Mouse (Mus musculus) heart, postnatal 4 days (tissue): ENCODE data around the gene Arhgap11a. TPM values are rescaled to one million over a fixed set of nuclear protein-coding genes. Genes with fewer than 3 reads are reported as not detected.
A peak's percentile ranks its signal among the peaks of the same experiment; 100 is the strongest.

ENCODE experiments used
- DNase-seq: peaks from one replicate; pipeline ENCODE4 v3.0.0; 2021
- total RNA-seq, 2 experiments: library from RNA; stranded (reverse); gene quantifications; 2 replicates each; pipeline ENCODE4 v1.2.3; 2021

Arhgap11a gene
- total RNA-seq, 2 experiments from 2014 or later: 40.9 to 44.8 TPM

GRCm38 (mm10) chr2:113817681-113818606 lies 30.5 kb downstream of the Arhgap11a start:
- DNase-seq: no peak

DNA sequence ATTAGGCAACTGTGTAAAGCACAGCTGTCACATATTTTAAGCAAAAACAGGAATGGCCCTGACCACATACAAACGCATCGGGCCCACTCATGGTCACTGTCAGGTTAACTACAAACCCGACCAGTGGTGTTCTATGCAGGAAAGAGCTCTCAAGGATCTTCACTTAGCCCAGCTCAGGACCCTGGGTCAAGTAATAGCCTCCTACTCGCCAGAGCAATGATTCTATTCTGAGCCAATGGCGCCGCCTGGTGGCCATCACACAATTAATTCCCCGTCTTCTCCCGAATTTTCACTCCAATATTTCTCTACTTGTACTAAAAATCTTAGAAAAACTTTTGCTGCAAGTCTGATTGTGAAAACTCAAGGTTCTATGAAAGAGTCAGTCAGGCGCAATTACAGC lies 40.8 kb downstream of the Arhgap11a start:
- peak; percentile 79 for DNase-seq

DNA sequence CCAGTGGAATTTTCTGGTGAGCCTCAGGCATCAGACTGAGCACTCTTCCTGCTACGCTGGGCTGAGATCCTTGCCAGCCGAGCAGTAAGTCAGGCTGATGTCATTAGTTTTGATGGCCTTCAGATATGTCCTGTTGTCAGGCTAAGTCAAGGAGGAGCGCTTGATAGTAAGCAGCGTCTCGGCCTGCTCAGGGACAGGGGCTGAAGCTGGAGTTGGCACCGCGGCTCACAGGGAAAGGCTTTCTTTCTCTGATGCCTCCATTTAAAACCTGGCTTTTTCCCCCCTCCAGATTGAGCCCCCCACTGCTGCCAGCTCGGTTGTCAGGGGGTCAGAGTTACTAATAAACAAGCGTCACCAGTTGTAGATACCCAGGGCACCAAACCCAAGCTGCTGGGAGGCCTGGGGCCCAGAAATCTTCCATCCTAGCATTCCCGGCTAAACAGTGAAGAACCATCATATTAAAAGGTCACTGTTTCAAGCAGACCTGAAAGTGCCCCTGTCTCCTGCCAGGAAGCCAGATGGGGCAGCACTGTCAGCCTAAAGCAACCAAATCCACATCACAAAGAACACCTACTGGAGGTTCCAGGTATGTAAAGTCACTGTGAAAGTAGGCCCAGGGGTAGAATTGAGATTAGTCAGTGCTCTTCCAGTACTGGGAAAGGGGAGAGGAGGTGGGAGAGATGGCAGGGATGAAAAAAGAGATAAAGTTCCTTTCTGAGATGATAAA lies 41.4 kb downstream of the Arhgap11a start:
- no peak for DNase-seq

GRCm38 (mm10) chr2:113805765-113806164 lies 42.7 kb downstream of the Arhgap11a start:
- no peak for DNase-seq

GRCm38 (mm10) chr2:113803753-113804152 lies 44.7 kb downstream of the Arhgap11a start:
- no peak for DNase-seq

GRCm38 (mm10) chr2:113800846-113801245 lies 47.6 kb downstream of the Arhgap11a start:
- DNase-seq: no peak

DNA sequence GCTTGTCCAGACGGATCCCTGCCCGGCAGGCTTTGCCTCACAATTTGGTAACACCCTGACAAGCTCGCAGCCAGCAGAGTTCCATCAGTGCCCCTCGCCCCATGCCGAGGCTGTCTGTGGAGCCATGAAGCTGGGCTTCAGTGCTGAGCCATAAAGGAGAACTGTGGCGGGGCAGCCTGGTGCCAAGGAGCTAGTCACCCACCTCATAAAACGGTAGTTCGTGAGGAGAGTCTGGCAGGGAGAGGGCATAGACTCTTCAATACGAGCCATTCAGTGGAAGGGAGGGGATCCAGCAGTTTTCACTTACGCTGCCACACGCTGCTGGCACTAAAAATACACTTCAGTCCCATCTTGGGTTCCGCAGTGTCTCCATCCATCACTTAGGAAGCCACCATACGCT lies 49.9 kb downstream of the Arhgap11a start:
- no peak for DNase-seq

GRCm38 (mm10) chr2:113795186-113795585 lies 53.3 kb downstream of the Arhgap11a start:
- DNase-seq: no peak

GRCm38 (mm10) chr2:113793521-113793920 lies 54.9 kb downstream of the Arhgap11a start:
- no peak for DNase-seq

DNA sequence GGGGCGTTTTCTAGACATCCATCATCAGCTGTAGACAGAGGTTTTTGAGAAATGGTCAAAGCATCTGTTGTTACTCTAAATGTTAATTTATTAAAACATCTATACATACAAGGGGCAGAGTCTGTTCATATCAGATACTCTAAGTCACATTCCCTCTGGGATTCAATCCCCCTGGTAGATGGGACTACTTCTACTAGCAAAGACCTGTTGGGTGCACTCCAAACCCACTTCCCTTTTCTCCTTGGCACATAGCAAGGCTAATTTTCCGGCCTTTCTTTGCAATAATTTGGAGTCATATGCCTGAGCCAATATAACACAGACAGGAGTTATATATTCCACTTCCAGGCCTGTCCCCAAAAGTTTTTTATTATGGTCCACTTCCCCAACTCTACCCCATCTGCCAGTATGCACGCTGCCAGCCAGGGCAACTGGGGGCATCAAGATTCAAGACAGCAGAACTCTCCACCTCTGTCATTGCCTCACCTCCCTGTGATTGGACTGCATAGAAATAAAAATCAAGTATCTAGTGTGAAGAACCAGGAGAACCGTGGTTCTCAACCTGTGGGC lies 59.6 kb downstream of the Arhgap11a start:
- DNase-seq: no peak

DNA sequence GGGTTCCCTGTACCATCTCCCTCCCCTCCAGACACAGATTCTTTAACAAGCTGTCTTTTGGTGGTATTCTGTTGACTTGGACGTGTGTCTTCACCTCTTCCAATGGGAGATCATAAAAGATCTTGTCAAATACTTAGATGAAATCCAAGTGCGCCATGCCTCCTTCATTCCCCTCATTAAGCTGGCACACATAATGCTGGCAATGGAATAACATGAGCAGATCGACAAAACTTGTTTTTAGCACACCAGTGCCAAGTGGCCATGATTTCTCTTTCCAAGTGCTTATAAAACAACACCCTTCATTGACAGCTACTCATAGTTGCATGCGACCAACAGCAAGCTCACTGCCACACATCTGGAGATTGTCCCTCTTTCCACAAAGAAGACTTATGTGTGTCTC lies 60.6 kb downstream of the Arhgap11a start:
- DNase-seq: no peak

DNA sequence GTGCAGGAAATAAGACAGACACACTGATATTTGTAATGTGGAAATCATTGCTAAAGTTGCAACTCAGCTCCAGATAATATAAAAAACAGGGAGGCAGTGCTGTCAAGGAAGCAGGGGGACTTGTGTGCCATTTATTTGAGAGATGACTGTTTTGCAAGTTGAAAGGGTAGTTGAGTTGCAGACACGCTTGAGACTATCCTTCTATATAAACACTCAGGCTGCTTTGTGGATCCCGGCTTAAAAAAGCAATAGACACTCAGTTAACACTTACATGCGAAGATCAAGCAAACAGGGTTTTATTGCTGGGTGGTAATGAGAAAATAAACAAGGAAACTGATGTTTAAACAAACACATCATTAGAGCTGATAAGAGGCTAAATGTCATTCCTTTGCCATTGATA lies 63.6 kb downstream of the Arhgap11a start:
- DNase-seq: no peak

- DNase-seq: no peak
These were observed 66.9 kb downstream of the Arhgap11a start for GRCm38 (mm10) chr2:113781521-113781920.

Other genes starting within 250 kb of the Arhgap11a start
- not detected for gene Grem1, start 90.0 kb downstream of the Arhgap11a start, total RNA-seq
- gene Scg5, start 19.5 kb downstream of the Arhgap11a start, total RNA-seq: under 1 TPM; 0.45 TPM
- not detected for gene Gjd2, start 165.0 kb upstream of the Arhgap11a start, total RNA-seq
- over 10,000 TPM; 17,542 to 18,879 TPM for gene Actc1, start 204.9 kb upstream of the Arhgap11a start, total RNA-seq